Mouse (Mus musculus) heart, postnatal 25 days (tissue): ENCODE data around the gene Krt33b. TPM values are rescaled to one million over a fixed set of nuclear protein-coding genes. Genes with fewer than 3 reads are reported as not detected.

Source experiments
- DNase-seq: peaks from one replicate; pipeline ENCODE4 v3.0.0; 2022; ENCODE audit warnings: low spot score
- intact Hi-C: fragments of 180-260 bp; cut with DNase I; formaldehyde crosslinking; loops from one replicate; pipeline ENCODE4 v1.15.1; 2025
- total RNA-seq, 2 experiments: library from RNA; stranded (reverse); gene quantifications; 2 replicates each; pipeline ENCODE4 v1.2.3; 2021

Krt33b gene
- total RNA-seq, result not detected

- no peak for DNase-seq
- intact Hi-C loops, result no loop called here
Measured at GRCm38 (mm10) chr11:100029768-100030167, at the start of gene Krt33b. Gene Krt33b, minus strand, starts transcription at chr11:100029868.

- no peak for DNase-seq
- intact Hi-C loops, result no loop called here
Measured at GRCm38 (mm10) chr11:100073873-100074272, 44.2 kb upstream of the Krt33b start.

- DNase-seq, result no peak
- intact Hi-C loops, result no loop called here
Measured at GRCm38 (mm10) chr11:100067293-100068036, 37.8 kb upstream of the Krt33b start.

GRCm38 (mm10) chr11:100066236-100067010 lies 36.8 kb upstream of the Krt33b start:
- DNase-seq, result no peak
- intact Hi-C loops, result no loop called here

GRCm38 (mm10) chr11:100058875-100059274 lies 29.2 kb upstream of the Krt33b start:
- intact Hi-C loops, result no loop called here

GRCm38 (mm10) chr11:100055686-100056655 lies 26.3 kb upstream of the Krt33b start:
- no peak for DNase-seq
- intact Hi-C loops, result no loop called here

More at GRCm38 (mm10) chr11:100058875-100059274, 29.2 kb upstream of the Krt33b start:
- DNase-seq, result no peak

GRCm38 (mm10) chr11:100050451-100050850 lies 20.8 kb upstream of the Krt33b start, which contains the start of gene Krt31:
Gene Krt31, minus strand, starts transcription at chr11:100050551.
- no peak for DNase-seq
- intact Hi-C loops, result no loop called here

GRCm38 (mm10) chr11:100047193-100047592 lies 17.5 kb upstream of the Krt33b start:
- DNase-seq, result no peak
- intact Hi-C loops, result no loop called here

GRCm38 (mm10) chr11:100046303-100046866 lies 16.7 kb upstream of the Krt33b start:
- DNase-seq, result no peak
- intact Hi-C loops, result no loop called here

GRCm38 (mm10) chr11:100041454-100041853 lies 11.8 kb upstream of the Krt33b start, which contains the start of gene Krt34:
Gene Krt34, minus strand, starts transcription at chr11:100041554.
- intact Hi-C loops, result no loop called here
- no peak for DNase-seq

GRCm38 (mm10) chr11:100021438-100021837 lies 8.2 kb downstream of the Krt33b start:
- intact Hi-C loops, result no loop called here
- no peak for DNase-seq

- no peak for DNase-seq
- intact Hi-C loops, result no loop called here
Measured at GRCm38 (mm10) chr11:100019466-100019865, 10.2 kb downstream of the Krt33b start.

GRCm38 (mm10) chr11:100016112-100016511 lies 13.6 kb downstream of the Krt33b start, which contains the start of gene Krt33a:
Gene Krt33a, minus strand, starts transcription at chr11:100016212.
- DNase-seq, result no peak
- intact Hi-C loops, result no loop called here

GRCm38 (mm10) chr11:100013691-100014171 lies 15.9 kb downstream of the Krt33b start:
- no peak for DNase-seq
- intact Hi-C loops, result no loop called here

- intact Hi-C loops, result no loop called here
- DNase-seq, result no peak
Measured at GRCm38 (mm10) chr11:100010682-100011081, 19.0 kb downstream of the Krt33b start.

- no peak for DNase-seq
- intact Hi-C loops, result no loop called here
Measured at GRCm38 (mm10) chr11:100008336-100008735, 21.3 kb downstream of the Krt33b start.

GRCm38 (mm10) chr11:100006624-100007023 lies 23.0 kb downstream of the Krt33b start:
- no peak for DNase-seq
- intact Hi-C loops, result no loop called here

GRCm38 (mm10) chr11:100005905-100006304 lies 23.8 kb downstream of the Krt33b start:
- no peak for DNase-seq
- intact Hi-C loops, result loop anchor here (2.0 kb wide), 1 partner anchor 539 kb away; no protein-coding TSS in a partner anchor

GRCm38 (mm10) chr11:100004846-100005245 lies 24.8 kb downstream of the Krt33b start:
- no peak for DNase-seq
- intact Hi-C loops, result loop anchor here (2.0 kb wide), 1 partner anchor 538 kb away; no protein-coding TSS in a partner anchor
